Mouse (Mus musculus): ENCODE measurements at regions not wholly inside any gene's neighbourhood (a gene's known extent, or its start where the extent isn't known, plus 50 kb on each side); places are given as distances from the start of the nearest gene placed in this dataset.

- no peak for TF ChIP-seq POU5F1 (IDR thresholded peaks at IDR 0.05; ENCODE audit: borderline replicate concordance, low read length)
- TF ChIP-seq NANOG (IDR thresholded peaks at IDR 0.05; ENCODE audit: borderline replicate concordance, low read length) = no peak
- no peak for TF ChIP-seq CTCF (conservative IDR thresholded peaks at IDR 0.05; ENCODE audit: low read length)
- Histone ChIP-seq H3K4me1 (replicated peaks; ENCODE audit: low read depth, low read length) (no peaks in the 10 kb centered on the region), H3K27me3 (ENCODE audit: insufficient read depth, low read length) (no peaks in the 10 kb centered on the region), H3K9me3 (ENCODE audit: low read length) (peaks cover 4% of the 10 kb centered on the region; the same call in 1 of the 2 replicates), H3K4me3 (replicated peaks; ENCODE audit: low read length) (no peak overlapping the region), H3K36me3 (ENCODE audit: insufficient read depth, low read length) (no peaks in the 10 kb centered on the region)
Observed at GRCm38 (mm10) chr6:147686927-147687326, 211.3 kb downstream of the Ccdc91 start.

GRCm38 (mm10) chr6:147698255-147698654, 222.6 kb downstream of the Ccdc91 start:
- no peaks in the 10 kb centered on the region for H3K4me1 ChIP-seq (replicated peaks; ENCODE audit: low read depth, low read length)
- no peak overlapping the region for H3K4me3 ChIP-seq (replicated peaks; ENCODE audit: low read length)
- TF ChIP-seq POU5F1 (IDR thresholded peaks at IDR 0.05; ENCODE audit: borderline replicate concordance, low read length) = no peak
- no peak for TF ChIP-seq CTCF (conservative IDR thresholded peaks at IDR 0.05; ENCODE audit: low read length)
- no peak for TF ChIP-seq NANOG (IDR thresholded peaks at IDR 0.05; ENCODE audit: borderline replicate concordance, low read length)
- H3K9me3 ChIP-seq (ENCODE audit: low read length) = no peaks in the 10 kb centered on the region
- no peaks in the 10 kb centered on the region for H3K36me3 ChIP-seq (ENCODE audit: insufficient read depth, low read length)
- H3K27me3 ChIP-seq (ENCODE audit: insufficient read depth, low read length) = no peaks in the 10 kb centered on the region

GRCm38 (mm10) chr6:147699449-147699848, 223.8 kb downstream of the Ccdc91 start:
- no peaks in the 10 kb centered on the region for H3K4me1 ChIP-seq (replicated peaks; ENCODE audit: low read depth, low read length)
- no peak for TF ChIP-seq POU5F1 (IDR thresholded peaks at IDR 0.05; ENCODE audit: borderline replicate concordance, low read length)
- TF ChIP-seq CTCF (conservative IDR thresholded peaks at IDR 0.05; ENCODE audit: low read length) = no peak
- TF ChIP-seq NANOG (IDR thresholded peaks at IDR 0.05; ENCODE audit: borderline replicate concordance, low read length) = no peak
- H3K9me3 ChIP-seq (ENCODE audit: low read length) = no peaks in the 10 kb centered on the region
- no peaks in the 10 kb centered on the region for H3K27me3 ChIP-seq (ENCODE audit: insufficient read depth, low read length)
- H3K4me3 ChIP-seq (replicated peaks; ENCODE audit: low read length) = no peak overlapping the region
- no peaks in the 10 kb centered on the region for H3K36me3 ChIP-seq (ENCODE audit: insufficient read depth, low read length)

GRCm38 (mm10) chr6:147700629-147701028, 225.0 kb downstream of the Ccdc91 start:
- TF ChIP-seq NANOG (IDR thresholded peaks at IDR 0.05; ENCODE audit: borderline replicate concordance, low read length) (no peak), CTCF (conservative IDR thresholded peaks at IDR 0.05; ENCODE audit: low read length) (no peak)
- Histone ChIP-seq H3K36me3 (ENCODE audit: insufficient read depth, low read length) (no peaks in the 10 kb centered on the region), H3K27me3 (ENCODE audit: insufficient read depth, low read length) (no peaks in the 10 kb centered on the region), H3K4me1 (replicated peaks; ENCODE audit: low read depth, low read length) (no peaks in the 10 kb centered on the region), H3K9me3 (ENCODE audit: low read length) (no peaks in the 10 kb centered on the region), H3K4me3 (replicated peaks; ENCODE audit: low read length) (no peak overlapping the region)

DNA sequence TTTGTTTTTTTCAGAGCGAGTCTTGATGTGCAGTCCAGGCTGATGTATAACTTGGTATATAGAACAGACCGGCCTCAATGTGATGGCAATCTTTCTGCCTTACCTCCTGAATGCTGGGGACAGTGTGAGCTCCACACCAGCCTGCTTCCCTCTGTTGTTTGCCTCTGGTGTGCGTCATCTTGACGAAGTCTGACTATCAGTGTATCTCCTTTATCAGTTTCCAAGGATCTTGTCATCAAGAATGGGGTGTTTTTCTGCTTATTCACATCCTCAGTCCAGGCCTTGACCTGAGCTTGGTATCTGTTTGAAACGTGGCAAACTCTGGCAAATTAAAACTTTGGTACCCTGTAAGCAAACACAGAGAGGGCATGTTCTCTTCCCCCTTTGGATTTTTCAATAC, 226.3 kb downstream of the Ccdc91 start:
- Histone ChIP-seq H3K4me3 (replicated peaks; ENCODE audit: low read length) (no peak overlapping the region), H3K9me3 (ENCODE audit: low read length) (peaks cover 8% of the 10 kb centered on the region), H3K27me3 (ENCODE audit: insufficient read depth, low read length) (no peaks in the 10 kb centered on the region), H3K4me1 (replicated peaks; ENCODE audit: low read depth, low read length) (no peaks in the 10 kb centered on the region), H3K36me3 (ENCODE audit: insufficient read depth, low read length) (no peaks in the 10 kb centered on the region)
- TF ChIP-seq CTCF (conservative IDR thresholded peaks at IDR 0.05; ENCODE audit: low read length) = no peak
- no peak for TF ChIP-seq POU5F1 (IDR thresholded peaks at IDR 0.05; ENCODE audit: borderline replicate concordance, low read length)
- TF ChIP-seq NANOG (IDR thresholded peaks at IDR 0.05; ENCODE audit: borderline replicate concordance, low read length) = no peak

- Histone ChIP-seq H3K27me3 (ENCODE audit: insufficient read depth, low read length) (no peaks in the 10 kb centered on the region), H3K9me3 (ENCODE audit: low read length) (peaks cover 17% of the 10 kb centered on the region), H3K4me1 (replicated peaks; ENCODE audit: low read depth, low read length) (no peaks in the 10 kb centered on the region), H3K4me3 (replicated peaks; ENCODE audit: low read length) (no peak overlapping the region), H3K36me3 (ENCODE audit: insufficient read depth, low read length) (no peaks in the 10 kb centered on the region)
- TF ChIP-seq NANOG (IDR thresholded peaks at IDR 0.05; ENCODE audit: borderline replicate concordance, low read length) = no peak
- TF ChIP-seq CTCF (conservative IDR thresholded peaks at IDR 0.05; ENCODE audit: low read length) = no peak
- no peak for TF ChIP-seq POU5F1 (IDR thresholded peaks at IDR 0.05; ENCODE audit: borderline replicate concordance, low read length)
Observed at GRCm38 (mm10) chr6:147704297-147704696, 228.7 kb downstream of the Ccdc91 start.

- Histone ChIP-seq H3K4me3 (replicated peaks; ENCODE audit: low read length) (no peak overlapping the region), H3K27me3 (ENCODE audit: insufficient read depth, low read length) (no peaks in the 10 kb centered on the region), H3K9me3 (ENCODE audit: low read length) (peaks cover 17% of the 10 kb centered on the region), H3K4me1 (replicated peaks; ENCODE audit: low read depth, low read length) (no peaks in the 10 kb centered on the region), H3K36me3 (ENCODE audit: insufficient read depth, low read length) (no peaks in the 10 kb centered on the region)
- TF ChIP-seq POU5F1 (IDR thresholded peaks at IDR 0.05; ENCODE audit: borderline replicate concordance, low read length) (no peak), NANOG (IDR thresholded peaks at IDR 0.05; ENCODE audit: borderline replicate concordance, low read length) (no peak), CTCF (conservative IDR thresholded peaks at IDR 0.05; ENCODE audit: low read length) (no peak)
Observed at GRCm38 (mm10) chr6:147705936-147706335, 230.3 kb downstream of the Ccdc91 start.

- H3K4me1 ChIP-seq (replicated peaks; ENCODE audit: low read depth, low read length) = no peaks in the 10 kb centered on the region
- no peaks in the 10 kb centered on the region for H3K36me3 ChIP-seq (ENCODE audit: insufficient read depth, low read length)
- no peak overlapping the region for H3K4me3 ChIP-seq (replicated peaks; ENCODE audit: low read length)
- H3K9me3 ChIP-seq (ENCODE audit: low read length) = peaks cover 17% of the 10 kb centered on the region
- H3K27me3 ChIP-seq (ENCODE audit: insufficient read depth, low read length) = no peaks in the 10 kb centered on the region
- TF ChIP-seq POU5F1 (IDR thresholded peaks at IDR 0.05; ENCODE audit: borderline replicate concordance, low read length) (no peak), NANOG (IDR thresholded peaks at IDR 0.05; ENCODE audit: borderline replicate concordance, low read length) (no peak), CTCF (conservative IDR thresholded peaks at IDR 0.05; ENCODE audit: low read length) (no peak)
Observed at GRCm38 (mm10) chr6:147706741-147707140, 231.1 kb downstream of the Ccdc91 start.

- Histone ChIP-seq H3K36me3 (ENCODE audit: insufficient read depth, low read length) (no peaks in the 10 kb centered on the region), H3K9me3 (ENCODE audit: low read length) (no peaks in the 10 kb centered on the region), H3K27me3 (ENCODE audit: insufficient read depth, low read length) (no peaks in the 10 kb centered on the region), H3K4me1 (replicated peaks; ENCODE audit: low read depth, low read length) (0 out of 2 replicates have a peak, but pooled peaks cover 2% of the 10 kb centered on the region), H3K4me3 (replicated peaks; ENCODE audit: low read length) (no peak overlapping the region)
- TF ChIP-seq POU5F1 (IDR thresholded peaks at IDR 0.05; ENCODE audit: borderline replicate concordance, low read length) (no peak), CTCF (conservative IDR thresholded peaks at IDR 0.05; ENCODE audit: low read length) (no peak), NANOG (IDR thresholded peaks at IDR 0.05; ENCODE audit: borderline replicate concordance, low read length) (no peak)
Observed at GRCm38 (mm10) chr6:147718052-147718712, 242.6 kb downstream of the Ccdc91 start.
